Mouse (Mus musculus) G1E (cell line): ENCODE measurements around the gene Gm43738.

Experiments used
- CTCF ChIP-seq: IDR thresholded peaks from 2 replicates; pipeline ENCODE4 v1.5.1; 2012; ENCODE audit warnings: low read depth, low read length, inconsistent platforms, mixed read lengths
- GATA1 ChIP-seq: IDR thresholded peaks from 2 replicates; pipeline ENCODE4 v1.6.1; 2012; ENCODE audit warnings: borderline replicate concordance, low read length, inconsistent platforms, mixed read lengths
- GATA2 ChIP-seq: IDR thresholded peaks from 2 replicates; pipeline ENCODE4 v1.6.1; 2012; ENCODE audit warnings: low read depth, low read length, inconsistent platforms, borderline replicate concordance
- TAL1 ChIP-seq: conservative IDR thresholded peaks from 2 replicates; pipeline ENCODE4 v1.6.1; 2012; ENCODE audit warnings: low read depth, low read length, inconsistent platforms, mixed read lengths

DNA sequence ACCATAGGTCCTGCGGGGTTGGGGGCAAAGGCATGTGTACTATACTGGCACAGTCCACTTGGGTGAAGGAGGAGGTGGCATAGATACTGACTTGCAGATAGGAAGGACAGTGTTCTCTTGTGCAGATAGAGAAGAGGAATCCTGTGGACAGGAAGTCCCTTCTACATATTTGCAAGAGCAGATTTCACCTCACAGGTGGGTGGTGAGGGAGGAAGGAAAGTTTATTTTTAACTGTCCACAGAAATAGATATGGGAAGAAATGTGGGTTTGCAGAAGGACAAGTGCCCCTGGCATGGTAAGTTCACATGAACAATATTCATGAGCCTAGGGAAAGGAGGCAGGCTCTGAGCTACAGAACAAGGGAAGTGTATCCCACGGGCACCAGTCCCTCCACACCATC is 16.8 kb downstream of the Gm43738 start:
- TF ChIP-seq CTCF (no peak), GATA1 (no peak), GATA2 (no peak), TAL1 (no peak)
